In the genomic region with DNA sequence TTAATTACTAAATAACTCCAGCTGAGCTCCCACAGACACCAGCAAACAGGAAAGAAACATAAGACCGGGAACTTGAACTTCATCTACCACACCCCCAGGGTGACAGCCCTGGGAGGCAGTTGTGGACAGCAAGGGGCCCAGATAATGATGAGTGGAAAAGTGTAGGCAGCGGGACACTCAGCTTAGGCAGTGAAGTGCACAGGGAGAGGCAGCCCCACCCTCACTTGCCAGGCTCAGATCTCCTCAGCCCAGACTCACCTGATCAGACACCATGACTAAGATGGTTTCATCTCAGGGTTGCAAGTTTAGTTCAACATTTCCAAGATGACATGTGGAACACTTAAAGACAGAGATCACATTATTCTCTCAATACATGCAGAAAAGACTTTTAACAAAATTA, we compare ENCODE assay signal across 17 mouse cellular contexts. TPM values are rescaled to one million over a fixed set of nuclear protein-coding genes. Genes with fewer than 3 reads are reported as not detected.
DNase-seq lines count a peak whose midpoint lies in the region; ATAC-seq and TF ChIP-seq lines count a peak whose summit lies in the region.
"Had no signal": no experiment of that assay in that cellular context is flagged by ENCODE, and none has a peak within 500 bp of the region (broad histone marks: within the 10 kb centered on the region; RNA-seq: fewer than 3 reads in every experiment).

No protein-coding gene starts in this region.

- H3K4me3 ChIP-seq in liver, postnatal 0 days (ENCODE audit: low read depth, low read length): no peak overlapping the region
- no peak overlapping the region for H3K4me3 ChIP-seq in intestine, postnatal 0 days (ENCODE audit: low read depth, low read length)
- H3K4me3 ChIP-seq in liver, embryonic 14.5 days (ENCODE audit: insufficient read depth in 1 of 2, low read depth in 2 of 2, low read length in 2 of 2): no peak overlapping the region
- H3K4me3 ChIP-seq: embryonic facial prominence, embryonic 10.5 days; forebrain, embryonic 13.5 days; heart, embryonic 15.5 days; hindbrain, embryonic 15.5 days had no signal

- no peaks in the 10 kb centered on the region; the same call in 1 of the 2 replicates for H3K4me1 ChIP-seq in liver, postnatal 0 days (ENCODE audit: insufficient read depth)
- no peaks in the 10 kb centered on the region for H3K4me1 ChIP-seq in intestine, postnatal 0 days (replicated peaks; ENCODE audit: control insufficient read depth, insufficient read depth, low read length)
- H3K4me1 ChIP-seq in liver, embryonic 14.5 days (replicated peaks; ENCODE audit: control insufficient read depth in 2 of 2, insufficient read depth in 2 of 2, low read length in 1 of 2): no peaks in the 10 kb centered on the region
- H3K4me1 ChIP-seq: embryonic facial prominence, embryonic 10.5 days; forebrain, embryonic 13.5 days; heart, embryonic 15.5 days; hindbrain, embryonic 15.5 days had no signal

- H3K4me2 ChIP-seq in liver, postnatal 0 days (ENCODE audit: low read depth, low read length): no peak overlapping the region
- no peak overlapping the region for H3K4me2 ChIP-seq in intestine, postnatal 0 days (replicated peaks; ENCODE audit: low read depth)
- no peak overlapping the region for H3K4me2 ChIP-seq in liver, embryonic 14.5 days (ENCODE audit: low read depth)
- H3K4me2 ChIP-seq: forebrain, embryonic 13.5 days; heart, embryonic 15.5 days; hindbrain, embryonic 15.5 days had no signal

- no peaks in the 10 kb centered on the region for H3K36me3 ChIP-seq in liver, postnatal 0 days (replicated peaks; ENCODE audit: insufficient read depth, low read length)
- no peaks in the 10 kb centered on the region for H3K36me3 ChIP-seq in intestine, postnatal 0 days (ENCODE audit: control insufficient read depth, insufficient read depth)
- no peaks in the 10 kb centered on the region for H3K36me3 ChIP-seq in liver, embryonic 14.5 days (replicated peaks; ENCODE audit: control insufficient read depth, insufficient read depth, low read depth)
- H3K36me3 ChIP-seq: embryonic facial prominence, embryonic 10.5 days; heart, embryonic 15.5 days; hindbrain, embryonic 15.5 days had no signal

- H3K27ac ChIP-seq in liver, postnatal 0 days (ENCODE audit: low read depth): no peak overlapping the region
- H3K27ac ChIP-seq in intestine, postnatal 0 days (ENCODE audit: low read depth, low read length): no peak overlapping the region
- no peak overlapping the region for H3K27ac ChIP-seq in liver, embryonic 14.5 days
- H3K27ac ChIP-seq: embryonic facial prominence, embryonic 10.5 days; forebrain, embryonic 13.5 days; heart, embryonic 15.5 days; hindbrain, embryonic 15.5 days had no signal

- TF ChIP-seq CTCF in liver, postnatal 0 days (IDR thresholded peaks at IDR 0.05; ENCODE audit: low read depth): no peak
- no peak for TF ChIP-seq CTCF in intestine, postnatal 0 days (IDR thresholded peaks at IDR 0.05; ENCODE audit: low read depth)
- no peak for TF ChIP-seq CTCF in liver, embryonic 14.5 days (IDR thresholded peaks at IDR 0.05; ENCODE audit: low read depth)

- WGBS in liver, postnatal 0 days (ENCODE audit: insufficient replicate concordance): 58% methylated on average over 2 of the region's 2 CpGs
- 36% methylated on average over 2 of the region's 2 CpGs for WGBS in intestine, postnatal 0 days
- 25% methylated on average over 2 of the region's 2 CpGs for WGBS in liver, embryonic 14.5 days (ENCODE audit: insufficient replicate concordance)

- peak; percentile 35 for DNase-seq in liver
- DNase-seq in liver, postnatal 0 days: no peak
- peak; percentile 55 for DNase-seq in c-Kit-positive CD71-positive TER-119-positive erythroid progenitor cells, embryonic 14.5 days (ENCODE audit: low spot score)
- DNase-seq in liver, embryonic 14.5 days (ENCODE audit: low read depth in 3 of 3, low spot score in 3 of 3): peak in 2 of 3 experiments; percentile 49 to 53
- DNase-seq in cerebellum, postnatal 14 days: no peak
- DNase-seq in testis, postnatal 14 days (ENCODE audit: low spot score): no peak
- DNase-seq: adrenal gland, postnatal 10 days; cerebellum, adult 18-20 months; cerebellum, adult 9-11 months; forebrain, postnatal 0 days; gastrocnemius, postnatal 14 days; heart, postnatal 36 days had no signal

- no peak for ATAC-seq in liver, postnatal 0 days
- ATAC-seq in intestine, postnatal 0 days: 0 out of 2 replicates have a peak, but pooled peaks have one; percentile 39
- ATAC-seq in liver, embryonic 14.5 days (ENCODE audit: insufficient read depth): peak; percentile 40; the same call in 1 of the 2 replicates
- ATAC-seq: forebrain, embryonic 13.5 days; forebrain, postnatal 0 days had no signal

- H3K27me3 ChIP-seq in liver, postnatal 0 days (ENCODE audit: insufficient read depth, low read length): no peaks in the 10 kb centered on the region
- no peaks in the 10 kb centered on the region for H3K27me3 ChIP-seq in intestine, postnatal 0 days (replicated peaks; ENCODE audit: control insufficient read depth, insufficient read depth, low read length)
- H3K27me3 ChIP-seq in liver, embryonic 14.5 days (ENCODE audit: control insufficient read depth, insufficient read depth, low read length): no peaks in the 10 kb centered on the region
- H3K27me3 ChIP-seq: forebrain, embryonic 13.5 days; heart, embryonic 15.5 days; hindbrain, embryonic 15.5 days had no signal

- TF ChIP-seq EP300 in liver, postnatal 0 days (IDR thresholded peaks at IDR 0.05; ENCODE audit: low read depth): no peak
- no peak for TF ChIP-seq EP300 in liver, embryonic 14.5 days (IDR thresholded peaks at IDR 0.05; ENCODE audit: low read depth)

- H3K9ac ChIP-seq in liver, postnatal 0 days (replicated peaks): no peak overlapping the region
- no peak overlapping the region for H3K9ac ChIP-seq in intestine, postnatal 0 days (ENCODE audit: low read depth, low read length)
- H3K9ac ChIP-seq in liver, embryonic 14.5 days (replicated peaks): no peak overlapping the region
- H3K9ac ChIP-seq: forebrain, embryonic 13.5 days; forebrain, postnatal 0 days; heart, embryonic 15.5 days; hindbrain, embryonic 15.5 days had no signal

- no peaks in the 10 kb centered on the region for H3K9me3 ChIP-seq in liver, postnatal 0 days (ENCODE audit: low read length)
- H3K9me3 ChIP-seq in intestine, postnatal 0 days (ENCODE audit: control insufficient read depth): no peaks in the 10 kb centered on the region
- no peaks in the 10 kb centered on the region for H3K9me3 ChIP-seq in liver, embryonic 14.5 days (ENCODE audit: control insufficient read depth, low read length)
- H3K9me3 ChIP-seq: forebrain, embryonic 13.5 days; heart, embryonic 15.5 days; hindbrain, embryonic 15.5 days had no signal

RNA-seq across cellular contexts. Expression of gene Lgr4, which starts 8.3 kb away (rescaled TPM):
- 3.9 and 4.2 TPM in 2 replicates for polyA plus RNA-seq in liver, postnatal 0 days (2015; fragmentation: Nextera tagmentation; extraction: Ambion mirVana)
- 15.0 and 15.9 TPM in 2 replicates for polyA plus RNA-seq in intestine, postnatal 0 days (2015; fragmentation: Nextera tagmentation; extraction: Ambion mirVana)
- 2.9 and 3.0 TPM in 2 replicates for polyA plus RNA-seq in liver, embryonic 14.5 days (2012; rRNA removed)
- 3.9 and 4.2 TPM in 2 replicates for polyA plus RNA-seq in liver, embryonic 14.5 days (2014; fragmentation: Nextera tagmentation; extraction: Ambion mirVana)

RNA-seq across cellular contexts. Expression of gene Lin7c, which starts 18.5 kb away (rescaled TPM):
- 16.2 and 17.5 TPM in 2 replicates for polyA plus RNA-seq in liver, postnatal 0 days (2015; fragmentation: Nextera tagmentation; extraction: Ambion mirVana)
- polyA plus RNA-seq in intestine, postnatal 0 days (2015; fragmentation: Nextera tagmentation; extraction: Ambion mirVana): 37.1 and 40.3 TPM in 2 replicates
- polyA plus RNA-seq in liver, embryonic 14.5 days (2012; rRNA removed): 5.2 and 7.2 TPM in 2 replicates
- 16.8 and 17.3 TPM in 2 replicates for polyA plus RNA-seq in liver, embryonic 14.5 days (2014; fragmentation: Nextera tagmentation; extraction: Ambion mirVana)

Comparison
In these comparisons a context has a peak if more than half of its experiments do, and no peak if none do; other contexts are left out.
1. DNase-seq: peak in liver (single experiment), c-Kit-positive CD71-positive TER-119-positive erythroid progenitor cells, embryonic 14.5 days (single experiment) and liver, embryonic 14.5 days (2 of 3); none in liver, postnatal 0 days (single experiment), cerebellum, postnatal 14 days (0 of 2) and testis, postnatal 14 days (single experiment).